Mouse (Mus musculus): ENCODE results near the gene Nps. TPM values are rescaled to one million over a fixed set of nuclear protein-coding genes. Genes with fewer than 3 reads are reported as not detected.

Nps gene
- total RNA-seq, 2 experiments from 2014 or later: not detected

Other genes with a start within 250 kb of the Nps start
- not detected for gene Foxi2, start 151.6 kb downstream of the Nps start, total RNA-seq (2021)